Mouse (Mus musculus) gastrocnemius, postnatal 36 days (tissue): Measurements from ENCODE around the gene Lrg1. TPM values are rescaled to one million over a fixed set of nuclear protein-coding genes. Genes with fewer than 3 reads are reported as not detected.

Experiments used
- DNase-seq, 2 experiments: peaks; one replicate each; pipeline ENCODE4 v3.0.0; 2022
- intact Hi-C: fragments of 180-260 bp; cut with DNase I; formaldehyde crosslinking; loops from one replicate; pipeline ENCODE4 v1.15.1; 2025
- long read RNA-seq, 2 experiments: library from polyadenylated mRNA; stranded (forward); transcript quantifications; one replicate each; pipeline ENCODE4 v2.0.0; 2021
- total RNA-seq, 2 experiments: library from RNA; stranded (reverse); gene quantifications; 2 replicates each; pipeline ENCODE4 v1.2.3; 2021

The Lrg1 gene
- total RNA-seq = 10 to 100 TPM; 14.9 to 15.7 TPM
- long read RNA-seq, experiment 1, transcript Lrg1-201 (2 exons, 1,408 nt) = major isoform, 5 of 21 reads
- long read RNA-seq, experiment 1, partial matches to known transcripts = 0 of 21 reads
- long read RNA-seq, experiment 1, other reads (novel, unspliced or antisense) = 16 of 21 reads
- long read RNA-seq, experiment 2, partial matches to known transcripts = 40 of 45 reads
- long read RNA-seq, experiment 2, other reads (novel, unspliced or antisense) = 1 of 45 reads

DNA sequence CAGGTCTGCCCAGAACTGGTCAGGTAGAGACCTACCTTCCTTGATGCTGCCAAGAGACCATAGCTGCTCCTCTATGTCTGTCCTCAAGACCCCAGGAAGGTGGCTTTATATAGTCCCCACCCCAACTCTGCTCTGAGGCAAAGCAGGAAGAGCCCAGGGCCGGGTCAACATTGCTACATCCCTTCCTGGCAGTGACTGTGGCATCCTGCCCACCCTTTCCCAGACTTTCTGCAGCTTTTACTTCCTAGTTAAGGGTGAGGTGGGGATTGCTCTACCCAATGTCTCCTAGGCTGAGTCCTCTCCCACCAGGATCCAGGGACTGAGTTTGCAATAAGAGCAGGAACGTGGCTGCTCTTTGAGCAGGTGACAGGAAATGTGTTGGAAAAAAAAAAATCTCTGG is at the start of gene Lrg1:
Gene Lrg1 (minus strand): TSS at position 176 of the 400 bp plus-strand sequence.
- intact Hi-C loops = no loop called here
- DNase-seq = no peak

- DNase-seq = no peak
- intact Hi-C loops = no loop called here
Measured at GRCm38 (mm10) chr17:56171456-56171855, 49.7 kb upstream of the Lrg1 start.

- intact Hi-C loops = no loop called here
- no peak for DNase-seq
Measured at GRCm38 (mm10) chr17:56170636-56171035, 48.8 kb upstream of the Lrg1 start.

DNA sequence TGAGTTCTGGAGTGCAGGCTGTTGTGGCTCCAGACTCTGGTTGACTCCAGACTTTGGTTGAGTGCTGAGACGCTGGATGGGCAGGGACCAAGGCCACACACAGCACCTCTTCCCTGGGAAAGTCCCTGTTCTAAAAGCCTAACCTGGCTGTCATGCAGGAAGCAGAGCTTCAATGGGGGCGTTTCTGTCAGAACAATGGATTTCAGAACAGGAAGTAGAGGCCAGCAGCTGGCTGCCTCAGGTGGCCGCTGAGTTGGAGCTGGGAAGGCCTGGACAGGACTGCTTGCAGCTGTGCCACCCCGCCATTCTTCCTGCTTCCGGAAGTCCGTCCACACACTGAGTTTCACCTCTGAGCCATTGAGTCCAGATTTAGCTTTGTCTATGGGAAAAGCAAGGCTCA is 48.0 kb upstream of the Lrg1 start:
- intact Hi-C loops = no loop called here
- no peak for DNase-seq

DNA sequence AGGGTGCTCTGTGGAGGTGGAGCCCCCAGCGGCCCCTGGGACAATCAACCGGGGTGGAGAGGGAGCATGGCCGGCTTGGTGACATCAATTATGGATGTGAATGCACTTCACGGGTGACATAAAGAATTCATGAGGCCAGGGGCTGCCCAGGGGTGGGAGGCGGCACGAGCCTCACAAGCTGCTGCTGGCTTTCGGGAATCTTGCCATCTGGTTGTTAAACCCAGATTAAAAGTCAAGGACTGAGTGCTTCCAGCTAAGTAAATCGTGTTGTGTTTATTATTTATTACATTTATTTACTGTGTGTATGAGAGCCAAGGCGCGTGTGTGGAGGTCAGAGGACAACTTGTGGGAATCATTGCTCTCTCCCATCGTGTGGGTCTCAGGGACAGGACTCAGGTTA is 43.9 kb upstream of the Lrg1 start:
- intact Hi-C loops = no loop called here
- no peak for DNase-seq

DNA sequence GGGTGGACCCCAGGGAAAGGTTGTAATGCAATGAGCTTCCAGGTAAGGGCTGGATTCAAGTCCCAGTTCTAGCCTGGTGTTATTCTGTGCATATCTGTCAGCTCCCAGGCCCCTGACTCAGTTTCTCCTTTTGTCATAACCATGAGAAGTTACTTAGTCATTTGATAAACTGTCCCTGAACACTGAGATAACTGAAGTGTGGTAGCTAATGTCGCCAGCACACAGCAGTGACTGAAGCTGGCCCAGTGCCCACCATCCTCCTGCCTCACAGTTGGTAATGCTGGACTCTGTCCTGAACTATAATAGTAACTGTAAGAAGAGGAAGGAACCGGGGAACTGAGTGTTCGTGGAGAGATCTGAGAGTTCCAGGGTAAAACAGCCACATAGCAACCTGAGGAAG is 42.7 kb upstream of the Lrg1 start:
- DNase-seq = no peak
- intact Hi-C loops = no loop called here

GRCm38 (mm10) chr17:56163523-56164102 is 41.8 kb upstream of the Lrg1 start:
- intact Hi-C loops = no loop called here
- DNase-seq = no peak

DNA sequence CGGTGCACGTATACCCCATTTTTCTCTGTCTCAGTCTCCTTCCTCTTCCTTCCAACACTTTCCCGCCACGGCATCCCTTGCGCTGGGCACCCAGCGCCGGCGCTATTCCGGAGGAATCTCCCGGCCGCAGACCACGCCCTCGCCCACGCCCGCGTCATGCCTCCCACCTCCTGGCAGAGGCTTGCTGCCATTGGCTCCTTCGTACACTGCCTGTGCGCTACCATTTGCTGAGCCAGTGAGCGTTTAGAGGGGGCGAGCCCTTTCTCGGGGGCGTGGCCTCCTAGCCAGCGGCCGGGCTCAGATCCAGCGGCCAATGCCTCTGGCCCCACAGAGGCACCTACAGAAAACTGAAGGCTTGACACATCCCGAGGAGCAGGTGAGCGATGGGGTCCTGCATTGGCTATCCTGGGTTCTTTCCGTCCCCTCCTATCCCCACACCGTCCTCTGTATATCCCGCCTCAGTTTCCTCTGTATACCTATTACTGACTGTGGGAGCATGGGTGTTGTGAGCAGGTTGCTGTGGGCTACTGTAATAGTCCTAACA is 40.5 kb upstream of the Lrg1 start, which contains the start of gene Tnfaip8l1:
Gene Tnfaip8l1 (plus strand): TSS at position 247 of the 544 bp plus-strand sequence.
- intact Hi-C loops = no loop called here
- peak; percentile 88 to 93 for DNase-seq

- peak; percentile 53 to 64 for DNase-seq
- intact Hi-C loops = loop anchor here (2.0 kb wide), 2 partner anchors 19 to 27 kb away; partner anchors contain the start of gene Sema6b
Measured at GRCm38 (mm10) chr17:56159729-56160128, 37.9 kb upstream of the Lrg1 start.

- intact Hi-C loops = no loop called here
- peak; percentile 58 to 68 for DNase-seq
Measured at GRCm38 (mm10) chr17:56153643-56154042, 31.8 kb upstream of the Lrg1 start.

GRCm38 (mm10) chr17:56149897-56150296 is 28.1 kb upstream of the Lrg1 start:
- intact Hi-C loops = no loop called here
- no peak for DNase-seq

DNA sequence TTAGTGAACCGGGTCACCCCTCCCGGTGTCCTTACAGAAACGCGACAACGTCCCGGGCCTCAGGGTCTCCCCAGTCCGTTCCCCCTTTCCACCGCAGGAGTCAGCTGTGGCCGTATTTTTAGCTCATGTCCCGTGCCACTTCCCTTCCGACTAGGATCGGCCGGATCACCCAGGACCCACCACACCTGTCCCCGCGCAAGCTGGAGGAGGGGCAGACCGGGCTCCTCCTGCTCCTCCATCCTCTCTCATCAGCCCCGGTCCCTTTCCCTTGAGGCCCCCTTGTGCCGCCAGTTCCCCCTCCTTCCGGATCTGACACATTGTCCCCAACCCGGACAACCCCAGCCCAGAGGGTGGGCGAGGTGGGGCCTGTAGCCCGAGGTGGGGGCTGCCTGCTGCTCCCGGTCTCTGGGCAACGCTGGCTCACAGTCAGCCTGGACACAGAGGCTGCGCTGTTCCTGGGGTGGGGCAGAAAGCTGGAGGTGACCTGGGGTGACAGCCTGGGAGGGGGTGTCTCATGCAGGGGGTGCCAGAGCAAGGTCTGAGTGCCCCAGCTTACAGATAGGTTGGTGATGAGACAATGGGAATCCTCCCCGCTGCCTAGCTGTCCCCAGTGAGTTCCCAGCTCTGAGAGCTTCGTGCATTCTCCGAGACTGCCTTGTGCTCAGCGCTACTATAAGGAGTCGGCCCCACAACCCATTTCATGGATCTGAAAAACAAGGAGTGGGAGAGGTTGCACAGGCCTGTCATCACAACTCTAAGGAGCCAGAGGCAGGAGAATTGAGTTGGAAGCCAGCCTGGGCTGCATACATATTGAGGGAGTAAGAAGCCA is 27.2 kb upstream of the Lrg1 start:
- intact Hi-C loops = no loop called here
- DNase-seq = no peak

- intact Hi-C loops = no loop called here
- no peak for DNase-seq
Measured at GRCm38 (mm10) chr17:56148280-56148679, 26.5 kb upstream of the Lrg1 start.

DNA sequence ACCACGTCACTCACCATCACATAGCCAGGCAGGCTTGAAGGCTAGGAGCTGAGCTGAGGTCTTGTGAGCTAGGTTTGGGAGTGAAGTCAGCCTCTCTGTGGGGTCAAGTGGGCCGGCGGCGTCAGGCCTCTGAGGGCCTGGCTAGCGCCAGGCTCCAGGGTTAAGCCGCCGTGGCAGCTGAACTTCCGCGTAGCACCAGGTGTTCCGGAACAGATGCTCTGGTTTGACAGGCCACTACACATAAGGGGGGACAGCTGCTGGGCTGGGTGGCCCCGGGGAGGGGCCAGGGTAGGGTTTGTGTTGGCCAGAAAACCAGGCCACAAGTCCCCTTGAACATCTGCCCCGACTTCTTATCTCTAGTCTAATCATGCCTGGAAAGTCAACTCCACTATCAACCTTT is 25.6 kb upstream of the Lrg1 start:
- DNase-seq = no peak
- intact Hi-C loops = no loop called here

- DNase-seq = no peak
- intact Hi-C loops = no loop called here
Measured at GRCm38 (mm10) chr17:56146131-56146530, 24.3 kb upstream of the Lrg1 start.

DNA sequence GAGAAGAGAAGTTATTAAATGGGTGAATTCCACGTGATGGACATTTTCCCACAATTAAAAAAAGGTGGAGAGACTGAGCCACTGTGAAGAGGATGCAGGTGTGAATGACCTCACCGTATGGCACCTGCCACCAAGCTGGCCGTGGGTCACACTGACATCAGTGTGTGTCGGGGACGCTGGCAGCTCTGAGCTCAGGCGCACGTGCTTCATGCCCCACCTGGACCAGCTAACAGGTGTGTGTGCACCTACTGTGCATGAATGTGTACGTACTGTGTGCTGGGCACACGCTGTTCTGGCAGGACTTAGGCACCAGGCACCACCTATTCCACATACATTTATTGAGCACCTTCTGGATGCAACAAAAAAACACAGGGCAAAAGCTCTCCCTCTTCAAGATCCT is 22.7 kb upstream of the Lrg1 start:
- intact Hi-C loops = no loop called here
- no peak for DNase-seq

- DNase-seq = no peak
- intact Hi-C loops = loop anchor here (2.0 kb wide), 1 partner anchor 17 kb away; no protein-coding TSS in a partner anchor
Measured at GRCm38 (mm10) chr17:56141702-56142605, 20.2 kb upstream of the Lrg1 start.

DNA sequence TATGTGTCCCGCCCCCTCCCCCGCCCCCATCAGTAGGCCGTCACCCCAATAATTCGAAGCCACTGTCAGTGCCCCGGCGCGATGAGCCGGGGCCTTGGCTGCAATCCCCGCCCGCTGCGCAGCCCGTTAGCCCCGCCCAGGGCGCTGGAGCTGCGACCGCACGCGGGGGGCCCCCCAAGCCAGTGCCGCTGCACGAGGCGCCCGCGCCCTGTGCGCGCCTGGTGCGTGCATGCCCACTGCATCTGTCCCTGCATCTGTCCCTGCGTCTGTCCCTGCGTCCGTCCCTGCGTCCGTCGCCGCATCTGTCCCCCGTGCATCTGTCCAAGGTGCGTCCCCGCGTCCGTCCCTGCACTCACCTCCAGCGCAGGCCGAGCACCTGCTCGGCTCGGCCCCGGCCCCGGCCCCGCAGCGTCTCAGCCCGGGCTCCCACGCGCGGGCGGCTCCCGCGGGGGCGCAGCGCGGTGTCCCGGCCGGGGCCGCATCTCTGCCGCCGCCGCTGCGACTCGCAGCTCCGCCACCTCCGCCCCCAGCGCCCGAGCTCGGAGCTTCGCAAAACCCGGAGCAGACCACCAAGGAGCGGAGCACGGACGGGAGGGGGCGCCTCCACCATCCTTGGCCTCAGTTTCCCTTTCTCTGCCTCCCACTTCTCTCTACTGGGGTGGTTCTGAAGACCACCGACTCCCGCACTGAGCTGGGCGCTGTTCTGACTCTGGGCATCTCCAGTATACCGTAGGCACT is 18.2 kb upstream of the Lrg1 start, which contains the start of gene Sema6b:
Gene Sema6b (minus strand): TSS at position 486 of the 738 bp plus-strand sequence.
- peak in 1 of 2 experiments; percentile 49 for DNase-seq
- intact Hi-C loops = loop anchor here (2.0 kb wide), 1 partner anchor 19 kb away; no protein-coding TSS in a partner anchor

GRCm38 (mm10) chr17:56139355-56139754 is 17.6 kb upstream of the Lrg1 start:
- DNase-seq = no peak
- intact Hi-C loops = no loop called here
